Mouse (Mus musculus) megakaryocyte, embryonic 14.5 days (primary cell): ENCODE measurements around the gene Mogat2.

Experiments
- FLI1 ChIP-seq: IDR thresholded peaks from 2 replicates; pipeline ENCODE4 v1.6.1; 2012; ENCODE audit warnings: low read length, inconsistent platforms, mixed read lengths
- GATA1 ChIP-seq: IDR thresholded peaks from 3 replicates; pipeline ENCODE4 v1.6.1; 2012; ENCODE audit warnings: mixed read lengths, low read length, inconsistent platforms, borderline replicate concordance

DNA sequence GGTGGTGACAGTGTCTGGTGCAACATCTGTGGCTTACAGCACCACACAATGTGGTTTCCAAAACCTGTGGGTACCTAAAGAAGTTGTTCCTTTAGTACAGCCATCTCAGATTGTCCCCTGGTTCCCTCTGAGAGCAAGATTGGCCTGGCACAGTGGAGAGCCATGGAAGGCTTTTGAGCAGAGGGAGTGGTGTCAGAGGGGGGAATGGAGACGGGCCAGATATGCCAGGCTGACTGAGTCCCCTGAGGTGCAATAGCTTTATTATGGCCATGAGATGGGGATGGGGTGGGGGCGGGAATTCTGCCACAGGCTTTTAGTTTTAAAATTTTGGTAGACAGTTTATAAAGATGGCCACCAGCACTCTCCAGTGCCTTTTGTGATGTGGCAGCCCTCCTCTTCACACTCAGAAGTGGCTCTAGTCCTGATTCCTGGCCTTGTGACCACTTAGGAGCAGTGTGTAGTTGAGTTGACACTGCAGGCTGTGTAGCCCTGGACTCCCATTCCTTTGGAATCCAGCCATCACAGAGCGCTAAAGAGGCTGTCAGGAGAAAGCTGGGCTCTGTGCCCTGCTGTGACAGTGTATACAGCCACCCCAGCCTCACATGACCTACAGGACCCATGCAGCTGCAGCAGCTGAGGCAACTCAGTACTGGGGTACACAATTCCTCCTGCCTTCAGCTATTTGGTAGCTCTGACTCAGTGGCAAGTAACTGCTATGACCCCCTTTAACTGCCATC lies 20.9 kb downstream of the Mogat2 start:
- no peak for TF ChIP-seq FLI1
- no peak for TF ChIP-seq GATA1
